Mouse (Mus musculus) forebrain, embryonic 16.5 days (tissue): ENCODE results near the gene Cyth1. TPM values are rescaled to one million over a fixed set of nuclear protein-coding genes. Genes with fewer than 3 reads are reported as not detected.

Experiments used
- ATAC-seq: fragments of 200-750 bp; cut with Nextera tagmentation; 2 replicates; pipeline ENCODE4 v1.8.0; 2017; ENCODE audit warnings: mild to moderate bottlenecking, moderate library complexity
- H3K27ac ChIP-seq: fragments of 300-500 bp; sonication (generic); 2 replicates; pipeline ENCODE4 v1.5.1; 2014; ENCODE audit warnings: low read length, control low read depth
- H3K27me3 ChIP-seq: fragments of 300-500 bp; sonication (generic); replicated peaks from 2 replicates; pipeline ENCODE4 v1.6.1; 2014; ENCODE audit warnings: low read length; ENCODE audit not compliant: control insufficient read depth, insufficient read depth
- H3K36me3 ChIP-seq: fragments of 300-500 bp; sonication (generic); 2 replicates; pipeline ENCODE4 v1.6.1; 2014; ENCODE audit not compliant: control insufficient read depth, insufficient read depth
- H3K4me1 ChIP-seq: fragments of 300-500 bp; sonication (generic); replicated peaks from 2 replicates; pipeline ENCODE4 v1.6.1; 2014; ENCODE audit warnings: low read length; ENCODE audit not compliant: control insufficient read depth, insufficient read depth
- H3K4me2 ChIP-seq: fragments of 300-500 bp; sonication (generic); 2 replicates; pipeline ENCODE4 v1.6.1; 2014; ENCODE audit warnings: mild to moderate bottlenecking, low read length, control low read depth
- H3K4me3 ChIP-seq: fragments of 300-500 bp; sonication (generic); replicated peaks from 2 replicates; pipeline ENCODE4 v1.5.1; 2014; ENCODE audit warnings: mild to moderate bottlenecking, low read length, control low read depth
- H3K9ac ChIP-seq: fragments of 300-500 bp; sonication (generic); replicated peaks from 2 replicates; pipeline ENCODE4 v1.6.1; 2014; ENCODE audit warnings: low read depth, low read length, control low read depth
- H3K9me3 ChIP-seq: fragments of 300-500 bp; sonication (generic); 2 replicates; pipeline ENCODE4 v1.6.1; 2016; ENCODE audit warnings: low read length; ENCODE audit not compliant: control insufficient read depth
- WGBS: fragments of 180-500 bp; shearing (Covaris S2); extraction: QIAGEN DNeasy Blood & Tissue Kit; methylation state at CpG from one replicate; pipeline ENCODE4 v1.1.7; 2014; 5-methylcytosine and 5-hydroxymethylcytosine counted together
- polyA plus RNA-seq: library from polyadenylated mRNA; unstranded; fragments of >200 nt; fragmentation: Nextera tagmentation; extraction: Ambion mirVana; gene quantifications from 2 replicates; pipeline ENCODE4 v1.2.1, GENCODE M21; 2015

Gene Cyth1
- 32.1 and 35.2 TPM in 2 replicates for polyA plus RNA-seq

GRCm38 (mm10) chr11:118248150-118249011 lies at the start of gene Cyth1:
Gene Cyth1, minus strand, starts transcription at chr11:118248592.
- peak within 1 kb of the TSS; percentile 46; the same call in 1 of the 2 replicates for H3K27ac ChIP-seq
- no peaks in the 10 kb centered on the region for H3K27me3 ChIP-seq
- no peaks in the 10 kb centered on the region for H3K9me3 ChIP-seq
- H3K4me3 ChIP-seq = peak within 1 kb of the TSS; percentile 91
- H3K9ac ChIP-seq = peak within 1 kb of the TSS; percentile 82
- peak; percentile 96 for ATAC-seq
- under 1% methylated on average over 85 of the region's 86 CpGs for WGBS
- peaks cover 18% of the 10 kb centered on the region for H3K4me1 ChIP-seq
- no peaks in the 10 kb centered on the region for H3K36me3 ChIP-seq
- peak within 1 kb of the TSS; percentile 92 for H3K4me2 ChIP-seq

- ATAC-seq = no peak
Measured at GRCm38 (mm10) chr11:118297967-118298366, 49.6 kb upstream of the Cyth1 start.

GRCm38 (mm10) chr11:118295026-118295425 lies 46.6 kb upstream of the Cyth1 start:
- ATAC-seq = no peak
- no peak overlapping the region for H3K4me3 ChIP-seq
- H3K9ac ChIP-seq = no peak overlapping the region
- no peak overlapping the region for H3K4me2 ChIP-seq
- no peaks in the 10 kb centered on the region for H3K9me3 ChIP-seq
- H3K27ac ChIP-seq = no peak overlapping the region
- 71% methylated on average over 2 of the region's 2 CpGs for WGBS
- no peaks in the 10 kb centered on the region for H3K27me3 ChIP-seq
- H3K36me3 ChIP-seq = no peaks in the 10 kb centered on the region
- peaks cover 4% of the 10 kb centered on the region for H3K4me1 ChIP-seq

More at GRCm38 (mm10) chr11:118297967-118298366, 49.6 kb upstream of the Cyth1 start:
- Histone ChIP-seq H3K9me3 (no peaks in the 10 kb centered on the region), H3K9ac (no peak overlapping the region), H3K4me1 (no peaks in the 10 kb centered on the region), H3K27me3 (no peaks in the 10 kb centered on the region), H3K4me2 (no peak overlapping the region), H3K27ac (no peak overlapping the region), H3K4me3 (no peak overlapping the region), H3K36me3 (peaks cover 4% of the 10 kb centered on the region; the same call in 1 of the 2 replicates)
- 82% methylated on average over 3 of the region's 3 CpGs for whole genome bisulfite sequencing

GRCm38 (mm10) chr11:118292671-118293070 lies 44.3 kb upstream of the Cyth1 start:
- Histone ChIP-seq H3K4me2 (no peak overlapping the region), H3K36me3 (no peaks in the 10 kb centered on the region), H3K4me3 (no peak overlapping the region), H3K4me1 (peaks cover 15% of the 10 kb centered on the region), H3K9ac (no peak overlapping the region), H3K27ac (no peak overlapping the region), H3K9me3 (no peaks in the 10 kb centered on the region), H3K27me3 (no peaks in the 10 kb centered on the region)
- ATAC-seq = no peak
- 51% methylated on average over 6 of the region's 6 CpGs for WGBS

GRCm38 (mm10) chr11:118289999-118290889 lies 41.9 kb upstream of the Cyth1 start, which contains the start of gene Usp36:
Gene Usp36, minus strand, starts transcription at chr11:118290244.
- H3K27me3 ChIP-seq = no peaks in the 10 kb centered on the region
- 0 out of 2 replicates have a peak, but pooled peaks cover 3% of the 10 kb centered on the region for H3K36me3 ChIP-seq
- ATAC-seq = peak; percentile 99
- under 1% methylated on average over 67 of the region's 68 CpGs for WGBS
- peak within 1 kb of the TSS; percentile 87 for H3K9ac ChIP-seq
- no peaks in the 10 kb centered on the region for H3K9me3 ChIP-seq
- H3K4me3 ChIP-seq = peak within 1 kb of the TSS; percentile 77
- H3K4me2 ChIP-seq = peak within 1 kb of the TSS; percentile 98
- H3K27ac ChIP-seq = peak within 1 kb of the TSS; percentile 91
- peaks cover 15% of the 10 kb centered on the region for H3K4me1 ChIP-seq

DNA sequence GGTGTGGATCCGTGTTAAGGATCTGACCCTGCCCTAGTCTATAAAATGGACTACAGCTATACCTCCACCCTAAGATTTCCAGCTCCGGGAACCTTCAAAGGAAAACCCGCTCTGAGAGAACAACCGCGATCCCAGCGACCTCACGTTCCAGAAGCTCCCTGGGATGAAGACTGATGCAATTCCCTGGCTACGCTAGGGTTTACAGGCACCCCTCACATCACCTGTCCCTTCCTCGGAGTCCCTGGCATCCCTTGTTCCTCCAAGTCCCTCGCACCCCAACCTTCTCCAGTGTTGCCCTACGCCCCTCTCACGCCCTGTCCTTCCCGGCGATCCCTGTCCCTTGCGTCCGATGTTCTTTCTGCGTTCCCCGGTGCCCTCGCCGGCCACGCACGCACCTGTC lies 41.2 kb upstream of the Cyth1 start:
- H3K4me2 ChIP-seq = peak overlapping the region; percentile 98
- peak overlapping the region; percentile 77 for H3K4me3 ChIP-seq
- peaks cover 7% of the 10 kb centered on the region; the same call in 1 of the 2 replicates for H3K36me3 ChIP-seq
- under 1% methylated on average over 22 of the region's 22 CpGs for WGBS
- H3K9ac ChIP-seq = peak overlapping the region; percentile 87
- peaks cover 15% of the 10 kb centered on the region for H3K4me1 ChIP-seq
- H3K27ac ChIP-seq = peak overlapping the region; percentile 76
- no peaks in the 10 kb centered on the region for H3K27me3 ChIP-seq
- no peak for ATAC-seq
- no peaks in the 10 kb centered on the region for H3K9me3 ChIP-seq

GRCm38 (mm10) chr11:118289037-118289511 lies 40.7 kb upstream of the Cyth1 start:
- Histone ChIP-seq H3K36me3 (peaks cover 8% of the 10 kb centered on the region; the same call in 1 of the 2 replicates), H3K27ac (peak overlapping the region; percentile 76)
- under 1% methylated on average over 16 of the region's 16 CpGs for WGBS

GRCm38 (mm10) chr11:118287573-118287972 lies 39.2 kb upstream of the Cyth1 start:
- 94% methylated on average over 9 of the region's 9 CpGs for WGBS
- no peak overlapping the region for H3K27ac ChIP-seq
- no peak overlapping the region for H3K4me3 ChIP-seq
- H3K4me1 ChIP-seq = peaks cover 15% of the 10 kb centered on the region
- no peak overlapping the region for H3K4me2 ChIP-seq
- no peaks in the 10 kb centered on the region for H3K27me3 ChIP-seq
- no peak for ATAC-seq
- H3K9me3 ChIP-seq = no peaks in the 10 kb centered on the region
- H3K36me3 ChIP-seq = peaks cover 15% of the 10 kb centered on the region
- H3K9ac ChIP-seq = no peak overlapping the region

More at GRCm38 (mm10) chr11:118289037-118289511, 40.7 kb upstream of the Cyth1 start:
- H3K9ac ChIP-seq = peak overlapping the region; percentile 87
- peak overlapping the region; percentile 77 for H3K4me3 ChIP-seq
- no peak for ATAC-seq
- H3K4me1 ChIP-seq = peaks cover 15% of the 10 kb centered on the region
- peak overlapping the region; percentile 98 for H3K4me2 ChIP-seq
- H3K9me3 ChIP-seq = no peaks in the 10 kb centered on the region
- H3K27me3 ChIP-seq = no peaks in the 10 kb centered on the region
